27 mouse cellular contexts compared by ENCODE assay signal in the genomic region with DNA sequence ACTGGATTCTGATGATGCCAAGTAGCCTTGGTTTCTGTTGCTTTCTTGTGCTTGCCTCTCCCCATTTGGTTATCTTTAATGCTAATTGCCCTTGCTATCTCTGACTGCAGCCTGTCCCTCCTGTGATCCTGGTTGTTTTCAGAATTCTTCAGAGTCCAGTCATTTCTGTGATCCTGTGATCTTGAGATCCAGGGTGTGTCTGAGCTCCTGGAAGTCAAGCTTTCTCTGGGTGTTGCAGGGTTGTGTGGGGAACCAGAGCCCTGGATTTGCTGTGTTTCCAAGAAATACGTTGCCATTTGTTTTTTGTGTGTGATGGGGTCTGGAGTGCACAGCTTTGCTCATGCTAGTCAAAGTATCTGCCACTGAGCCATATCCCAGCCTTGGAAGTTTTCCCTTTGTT.
"Had no signal": no experiment of that assay in that cellular context is flagged by ENCODE, and none has a peak within 500 bp of the region (broad histone marks: within the 10 kb centered on the region; RNA-seq: fewer than 3 reads in every experiment).

No protein-coding gene starts in this region.

- H3K9ac ChIP-seq: embryonic facial prominence, embryonic 12.5 days; embryonic facial prominence, embryonic 13.5 days; embryonic facial prominence, embryonic 15.5 days; forebrain, embryonic 12.5 days; forebrain, embryonic 13.5 days; forebrain, embryonic 15.5 days; forebrain, postnatal 0 days had no signal

- H3K27me3 ChIP-seq: embryonic facial prominence, embryonic 12.5 days; embryonic facial prominence, embryonic 13.5 days; embryonic facial prominence, embryonic 15.5 days; forebrain, embryonic 12.5 days; forebrain, embryonic 13.5 days; forebrain, embryonic 15.5 days had no signal

- H3K9me3 ChIP-seq: embryonic facial prominence, embryonic 10.5 days; embryonic facial prominence, embryonic 12.5 days; embryonic facial prominence, embryonic 13.5 days; embryonic facial prominence, embryonic 15.5 days; forebrain, embryonic 10.5 days; forebrain, embryonic 12.5 days; forebrain, embryonic 13.5 days; forebrain, embryonic 15.5 days had no signal

- H3K36me3 ChIP-seq: embryonic facial prominence, embryonic 10.5 days; embryonic facial prominence, embryonic 12.5 days; embryonic facial prominence, embryonic 13.5 days; embryonic facial prominence, embryonic 15.5 days; forebrain, embryonic 10.5 days; forebrain, embryonic 12.5 days; forebrain, embryonic 15.5 days had no signal

- DNase-seq: cerebellum, adult 8-10 months; cerebellum, adult 9-10 months; cerebellum, adult 9-11 months; cerebellum, postnatal 10 days; cerebellum, postnatal 14 days; cerebellum, postnatal 25 days; cerebellum, postnatal 36 days; embryo, embryonic 11 days; forebrain, postnatal 0 days; gastrocnemius, adult 2 months; gastrocnemius, postnatal 10 days; gastrocnemius, postnatal 14 days; gastrocnemius, postnatal 25 days; gastrocnemius, postnatal 36 days; heart, adult 18-20 months; heart, adult 2 months had no signal

- H3K4me3 ChIP-seq: embryonic facial prominence, embryonic 10.5 days; embryonic facial prominence, embryonic 12.5 days; embryonic facial prominence, embryonic 13.5 days; embryonic facial prominence, embryonic 15.5 days; erythroblast, embryonic 14.5 days; forebrain, embryonic 10.5 days; forebrain, embryonic 12.5 days; forebrain, embryonic 13.5 days; forebrain, embryonic 15.5 days; gastrocnemius, adult 2 months; heart, adult 2 months had no signal

- ATAC-seq: forebrain, embryonic 13.5 days; forebrain, embryonic 14.5 days; forebrain, embryonic 15.5 days; forebrain, embryonic 16.5 days; forebrain, postnatal 0 days had no signal

- H3K4me2 ChIP-seq: embryonic facial prominence, embryonic 12.5 days; embryonic facial prominence, embryonic 13.5 days; embryonic facial prominence, embryonic 15.5 days; forebrain, embryonic 12.5 days; forebrain, embryonic 13.5 days; forebrain, embryonic 15.5 days had no signal

- H3K27ac ChIP-seq: embryonic facial prominence, embryonic 10.5 days; embryonic facial prominence, embryonic 12.5 days; embryonic facial prominence, embryonic 13.5 days; embryonic facial prominence, embryonic 15.5 days; forebrain, embryonic 10.5 days; forebrain, embryonic 12.5 days; forebrain, embryonic 13.5 days; forebrain, embryonic 15.5 days; gastrocnemius, adult 2 months; heart, adult 2 months had no signal

- H3K4me1 ChIP-seq: embryonic facial prominence, embryonic 10.5 days; embryonic facial prominence, embryonic 12.5 days; embryonic facial prominence, embryonic 13.5 days; embryonic facial prominence, embryonic 15.5 days; forebrain, embryonic 10.5 days; forebrain, embryonic 12.5 days; forebrain, embryonic 13.5 days; forebrain, embryonic 15.5 days had no signal
